In genomic region chrX:134424263-134424662, GRCm38 (mm10) we compare ENCODE assay signal across 25 mouse cellular contexts. TPM values are rescaled to one million over a fixed set of nuclear protein-coding genes. Genes with fewer than 3 reads are reported as not detected.
"Had no signal": no experiment of that assay in that cellular context is flagged by ENCODE, and none has a peak within 500 bp of the region (broad histone marks: within the 10 kb centered on the region; RNA-seq: fewer than 3 reads in every experiment).

No protein-coding gene starts in this region.

- H3K27ac ChIP-seq: liver, embryonic 13.5 days; liver, embryonic 15.5 days; lung, embryonic 15.5 days; macrophage; midbrain, embryonic 13.5 days; neural tube, embryonic 13.5 days; neural tube, embryonic 15.5 days had no signal

- H3K9ac ChIP-seq: liver, embryonic 13.5 days; liver, embryonic 15.5 days; liver, postnatal 0 days; lung, embryonic 15.5 days; midbrain, embryonic 13.5 days; neural tube, embryonic 13.5 days; neural tube, embryonic 15.5 days had no signal

- H3K4me3 ChIP-seq: liver, embryonic 13.5 days; liver, embryonic 15.5 days; lung, embryonic 15.5 days; megakaryocyte, embryonic 14.5 days; midbrain, embryonic 13.5 days; myocyte; neural tube, embryonic 13.5 days; neural tube, embryonic 15.5 days had no signal

- H3K27me3 ChIP-seq: liver, embryonic 13.5 days; liver, embryonic 15.5 days; lung, embryonic 15.5 days; midbrain, embryonic 13.5 days; neural tube, embryonic 13.5 days; neural tube, embryonic 15.5 days had no signal

- H3K9me3 ChIP-seq: liver, embryonic 13.5 days; liver, embryonic 15.5 days; lung, embryonic 15.5 days; megakaryocyte, embryonic 14.5 days; midbrain, embryonic 13.5 days; neural tube, embryonic 13.5 days; neural tube, embryonic 15.5 days had no signal

- H3K4me1 ChIP-seq: liver, embryonic 13.5 days; liver, embryonic 15.5 days; lung, embryonic 15.5 days; megakaryocyte, embryonic 14.5 days; midbrain, embryonic 13.5 days; neural tube, embryonic 13.5 days; neural tube, embryonic 15.5 days had no signal

- H3K36me3 ChIP-seq: liver, embryonic 13.5 days; liver, embryonic 15.5 days; lung, embryonic 15.5 days; midbrain, embryonic 13.5 days; neural tube, embryonic 13.5 days; neural tube, embryonic 15.5 days had no signal

- ATAC-seq: liver, postnatal 0 days; lung, postnatal 0 days; midbrain, embryonic 13.5 days; midbrain, embryonic 16.5 days had no signal

- H3K4me2 ChIP-seq: liver, embryonic 13.5 days; liver, embryonic 15.5 days; lung, embryonic 15.5 days; midbrain, embryonic 13.5 days; neural tube, embryonic 13.5 days; neural tube, embryonic 15.5 days had no signal

- DNase-seq: liver, embryonic 13.5 days; liver, postnatal 0 days; lung, adult 2 months; lung, postnatal 14 days; lung, postnatal 36 days; retina, postnatal 1 day; right cerebral cortex, postnatal 14 days; thymus, adult 18-20 months; thymus, postnatal 14 days; thymus, postnatal 36 days had no signal

RNA-seq across cellular contexts. Expression of gene Taf7l, which starts 52.0 kb away (rescaled TPM):
- polyA plus RNA-seq: liver, embryonic 13.5 days; liver, embryonic 15.5 days; liver, postnatal 0 days; lung, adult 2 months; lung, embryonic 15.5 days; lung, postnatal 0 days; macrophage; midbrain, embryonic 13.5 days; neural tube, embryonic 11.5 days; neural tube, embryonic 13.5 days; spleen, adult 2 months; stomach, embryonic 14.5 days; stomach, embryonic 16.5 days; thymus, postnatal 0 days had no signal
